Mouse (Mus musculus): ENCODE data around the gene Tcea3. TPM values are rescaled to one million over a fixed set of nuclear protein-coding genes. Genes with fewer than 3 reads are reported as not detected.

Tcea3 gene
- total RNA-seq, 1 experiment, result 75.1 TPM

DNA sequence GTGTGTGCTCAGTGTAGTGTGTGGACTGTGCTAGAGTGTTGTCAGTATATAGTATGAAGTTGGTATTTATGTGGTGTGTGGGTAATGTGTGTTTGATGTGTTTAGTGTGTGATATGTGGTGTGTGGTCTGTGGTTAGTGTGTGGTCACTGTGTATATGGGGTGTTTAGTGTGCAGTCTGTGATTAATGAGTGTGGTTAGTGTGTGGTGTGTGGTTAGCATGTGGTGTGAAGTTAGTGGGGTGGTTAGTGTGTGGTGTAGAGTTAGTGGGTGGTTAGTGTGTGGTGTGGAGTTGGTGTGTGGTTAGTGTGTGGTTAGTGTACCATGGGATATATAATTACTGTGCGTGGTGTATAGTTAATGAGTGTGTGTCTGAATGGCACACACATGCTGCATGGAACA lies 21.4 kb downstream of the Tcea3 start:
- Histone ChIP-seq H3K4me3 (ENCODE audit: insufficient read depth in 1 of 2, low read depth in 1 of 2, low read length in 2 of 2, poor library complexity in 1 of 2, severe bottlenecking in 1 of 2) (no peak overlapping the region), H3K9ac (ENCODE audit: insufficient read depth, low read depth, low read length, poor library complexity, severe bottlenecking) (no peak overlapping the region), H3K27ac (ENCODE audit: insufficient read depth, low read depth, low read length, poor library complexity, severe bottlenecking) (no peak overlapping the region), H3K36me3 (ENCODE audit: control insufficient read depth, insufficient read depth, low read length, poor library complexity, severe bottlenecking) (peaks cover 49% of the 10 kb centered on the region), H3K9me3 (ENCODE audit: control insufficient read depth, insufficient read depth, low read depth, low read length) (no peaks in the 10 kb centered on the region), H3K4me1 (ENCODE audit: control insufficient read depth in 2 of 2, insufficient read depth in 2 of 2, low read length in 2 of 2, poor library complexity in 1 of 2) (no peaks in the 10 kb centered on the region)
- in situ Hi-C loops (cut with MboI; ENCODE audit: low sequenced_read_pairs in 2 of 2, unreplicated experiment in 2 of 2), result no loop called here
- TF ChIP-seq CHD2 (IDR thresholded peaks at IDR 0.05; ENCODE audit: low read depth, low read length), result no peak
- no peak for TF ChIP-seq MAFK (IDR thresholded peaks at IDR 0.05; ENCODE audit: insufficient read depth, low read depth, low read length)
- no peak for TF ChIP-seq HCFC1 (IDR thresholded peaks at IDR 0.05; ENCODE audit: borderline replicate concordance, insufficient read depth, low read length)
- no peak for TF ChIP-seq ZC3H11A (IDR thresholded peaks at IDR 0.05; ENCODE audit: borderline replicate concordance, low read depth, low read length)
- no peak for TF ChIP-seq ZNF384 (IDR thresholded peaks at IDR 0.05; ENCODE audit: low read depth, low read length)
- DNase-seq (ENCODE audit: low read depth, low spot score), result no peak

DNA sequence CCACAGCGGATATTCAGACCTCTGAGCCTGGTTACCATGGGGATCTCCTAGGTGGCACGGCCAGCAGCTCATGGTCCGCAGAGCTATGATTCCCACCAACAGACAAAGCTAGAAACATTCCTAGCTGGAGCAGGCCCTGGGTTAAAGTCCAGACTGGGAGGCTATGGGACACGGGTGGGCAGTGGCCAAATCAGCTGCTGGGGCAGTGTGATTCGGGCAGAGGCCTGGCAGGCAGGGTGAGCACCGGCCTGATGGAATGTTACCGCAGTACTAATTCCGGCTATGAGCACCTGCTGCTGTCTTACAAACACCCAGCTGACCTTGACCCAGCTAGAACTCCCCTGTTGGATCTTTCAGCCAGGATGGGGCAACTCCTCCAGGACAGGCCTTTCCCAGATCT lies 23.1 kb downstream of the Tcea3 start:
- no peak for DNase-seq (ENCODE audit: low read depth, low spot score)
- Histone ChIP-seq H3K9ac (ENCODE audit: insufficient read depth, low read depth, low read length, poor library complexity, severe bottlenecking) (no peak overlapping the region), H3K4me3 (ENCODE audit: insufficient read depth in 1 of 2, low read depth in 1 of 2, low read length in 2 of 2, poor library complexity in 1 of 2, severe bottlenecking in 1 of 2) (no peak overlapping the region), H3K27ac (ENCODE audit: insufficient read depth, low read depth, low read length, poor library complexity, severe bottlenecking) (no peak overlapping the region), H3K9me3 (ENCODE audit: control insufficient read depth, insufficient read depth, low read depth, low read length) (no peaks in the 10 kb centered on the region), H3K4me1 (ENCODE audit: control insufficient read depth in 2 of 2, insufficient read depth in 2 of 2, low read length in 2 of 2, poor library complexity in 1 of 2) (no peaks in the 10 kb centered on the region), H3K36me3 (ENCODE audit: control insufficient read depth, insufficient read depth, low read length, poor library complexity, severe bottlenecking) (peaks cover 57% of the 10 kb centered on the region)
- in situ Hi-C loops (cut with MboI; ENCODE audit: low sequenced_read_pairs in 2 of 2, unreplicated experiment in 2 of 2), result no loop called here
- TF ChIP-seq HCFC1 (IDR thresholded peaks at IDR 0.05; ENCODE audit: borderline replicate concordance, insufficient read depth, low read length), result no peak

DNA sequence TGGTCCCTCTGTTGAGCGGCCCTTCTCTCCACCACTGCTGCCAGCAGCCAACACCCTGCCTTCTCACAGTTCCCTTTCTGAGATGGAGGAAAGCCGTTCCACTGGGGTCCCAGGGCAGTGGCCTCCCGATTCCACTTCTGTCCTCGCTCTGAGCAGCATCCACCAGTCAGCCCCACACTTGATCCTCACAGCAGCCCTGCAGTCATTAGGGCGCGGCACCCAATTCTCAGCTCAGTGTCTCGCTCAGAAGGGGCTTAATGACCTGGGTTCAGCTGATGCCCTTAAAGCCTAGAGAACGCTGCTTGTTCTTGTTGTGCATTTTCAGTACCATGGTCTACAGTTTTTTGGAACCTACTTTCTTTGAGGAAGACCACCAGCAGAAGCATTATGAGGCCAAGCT lies 33.6 kb downstream of the Tcea3 start:
- no peak overlapping the region for H3K9ac ChIP-seq (ENCODE audit: insufficient read depth, low read depth, low read length, poor library complexity, severe bottlenecking)
- H3K4me1 ChIP-seq (ENCODE audit: control insufficient read depth in 2 of 2, insufficient read depth in 2 of 2, low read length in 2 of 2, poor library complexity in 1 of 2), result peaks cover 0 to 9% of the 10 kb centered on the region in 2 experiments; a peak in 2 of 4 replicates
- in situ Hi-C loops (cut with MboI; ENCODE audit: low sequenced_read_pairs in 2 of 2, unreplicated experiment in 2 of 2), result no loop called here
- no peaks in the 10 kb centered on the region for H3K9me3 ChIP-seq (ENCODE audit: control insufficient read depth, insufficient read depth, low read depth, low read length)
- H3K27ac ChIP-seq (ENCODE audit: insufficient read depth, low read depth, low read length, poor library complexity, severe bottlenecking), result no peak overlapping the region
- no peak for DNase-seq (ENCODE audit: low read depth, low spot score)
- no peak for TF ChIP-seq CHD2 (IDR thresholded peaks at IDR 0.05; ENCODE audit: low read depth, low read length)
- peaks cover 5% of the 10 kb centered on the region for H3K36me3 ChIP-seq (ENCODE audit: control insufficient read depth, insufficient read depth, low read length, poor library complexity, severe bottlenecking)
- H3K4me3 ChIP-seq (ENCODE audit: insufficient read depth in 1 of 2, low read depth in 1 of 2, low read length in 2 of 2, poor library complexity in 1 of 2, severe bottlenecking in 1 of 2), result no peak overlapping the region

DNA sequence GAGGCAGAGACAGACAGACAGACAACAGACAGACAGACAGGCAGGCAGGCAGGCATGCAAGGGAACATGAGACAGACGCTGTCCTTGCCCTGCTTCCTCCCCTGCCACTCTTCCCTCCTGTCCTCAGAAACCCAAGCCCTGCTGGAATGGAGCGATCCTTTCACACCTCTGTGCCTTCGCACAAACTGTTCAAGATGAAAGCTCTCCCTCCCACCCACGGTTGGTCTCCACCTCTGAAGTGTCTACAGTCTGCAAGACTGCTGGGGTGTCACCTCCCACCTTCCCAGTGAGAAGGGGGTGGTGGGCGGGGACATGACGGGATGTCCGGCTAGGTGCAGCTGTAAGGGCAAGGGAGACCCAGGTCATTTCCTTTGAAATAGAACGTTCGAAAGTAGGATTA lies 34.1 kb downstream of the Tcea3 start:
- in situ Hi-C loops (cut with MboI; ENCODE audit: low sequenced_read_pairs in 2 of 2, unreplicated experiment in 2 of 2), result no loop called here
- H3K27ac ChIP-seq (ENCODE audit: insufficient read depth, low read depth, low read length, poor library complexity, severe bottlenecking), result no peak overlapping the region
- H3K9me3 ChIP-seq (ENCODE audit: control insufficient read depth, insufficient read depth, low read depth, low read length), result no peaks in the 10 kb centered on the region
- no peak for DNase-seq (ENCODE audit: low read depth, low spot score)
- H3K4me1 ChIP-seq (ENCODE audit: control insufficient read depth in 2 of 2, insufficient read depth in 2 of 2, low read length in 2 of 2, poor library complexity in 1 of 2), result peaks cover 0 to 6% of the 10 kb centered on the region in 2 experiments; a peak in 2 of 4 replicates
- H3K4me3 ChIP-seq (ENCODE audit: insufficient read depth in 1 of 2, low read depth in 1 of 2, low read length in 2 of 2, poor library complexity in 1 of 2, severe bottlenecking in 1 of 2), result no peak overlapping the region
- peaks cover under 1% of the 10 kb centered on the region for H3K36me3 ChIP-seq (ENCODE audit: control insufficient read depth, insufficient read depth, low read length, poor library complexity, severe bottlenecking)
- TF ChIP-seq HCFC1 (IDR thresholded peaks at IDR 0.05; ENCODE audit: borderline replicate concordance, insufficient read depth, low read length), result no peak
- no peak for TF ChIP-seq CHD2 (IDR thresholded peaks at IDR 0.05; ENCODE audit: low read depth, low read length)
- TF ChIP-seq ZC3H11A (IDR thresholded peaks at IDR 0.05; ENCODE audit: borderline replicate concordance, low read depth, low read length), result no peak
- no peak for TF ChIP-seq MAFK (IDR thresholded peaks at IDR 0.05; ENCODE audit: insufficient read depth, low read depth, low read length)
- TF ChIP-seq ZNF384 (IDR thresholded peaks at IDR 0.05; ENCODE audit: low read depth, low read length), result no peak
- no peak overlapping the region for H3K9ac ChIP-seq (ENCODE audit: insufficient read depth, low read depth, low read length, poor library complexity, severe bottlenecking)

DNA sequence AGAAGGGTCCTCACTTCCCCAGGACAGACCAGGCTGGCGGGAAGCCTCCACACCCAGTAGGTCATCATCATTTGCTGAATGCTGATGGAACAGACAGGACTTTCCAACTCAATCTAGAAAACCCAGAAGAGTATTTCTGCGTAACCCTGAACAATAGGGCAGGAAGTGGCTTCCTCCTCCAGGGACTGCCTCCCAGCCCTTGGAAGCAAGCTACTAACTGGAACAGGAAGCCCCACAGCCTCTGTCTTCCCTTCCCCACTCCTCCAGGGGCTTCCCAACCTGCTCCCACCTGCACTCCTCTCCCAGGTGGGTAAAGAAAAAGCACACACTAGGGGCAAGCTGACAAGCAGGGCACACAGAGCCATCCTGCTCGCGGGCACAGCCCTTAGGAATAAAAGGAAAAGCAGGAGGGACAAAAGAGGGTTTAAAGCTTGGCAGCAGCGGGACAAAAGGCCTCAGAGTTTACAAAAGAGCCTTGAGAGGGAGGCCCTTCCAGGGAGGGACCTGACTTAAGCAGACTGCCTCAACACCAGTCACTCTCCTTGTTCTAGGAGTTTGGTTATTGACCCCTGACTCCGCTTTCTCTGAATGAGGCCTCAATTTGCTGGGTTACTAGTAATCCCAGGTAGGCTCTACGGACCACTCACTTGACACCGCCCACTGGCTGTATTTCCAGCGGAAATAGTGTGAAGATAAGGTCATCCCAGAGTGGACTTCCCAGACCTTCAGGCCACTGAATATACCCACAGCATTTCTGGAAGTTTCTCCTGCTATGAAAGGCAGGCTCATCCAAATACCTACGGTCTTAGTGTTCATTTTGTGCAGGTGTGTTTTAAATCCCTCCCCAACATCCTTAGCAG lies 35.3 kb downstream of the Tcea3 start:
- no peak for TF ChIP-seq ZC3H11A (IDR thresholded peaks at IDR 0.05; ENCODE audit: borderline replicate concordance, low read depth, low read length)
- no peak for TF ChIP-seq MAFK (IDR thresholded peaks at IDR 0.05; ENCODE audit: insufficient read depth, low read depth, low read length)
- TF ChIP-seq ZNF384 (IDR thresholded peaks at IDR 0.05; ENCODE audit: low read depth, low read length), result no peak
- TF ChIP-seq CHD2 (IDR thresholded peaks at IDR 0.05; ENCODE audit: low read depth, low read length), result no peak
- no peak for TF ChIP-seq HCFC1 (IDR thresholded peaks at IDR 0.05; ENCODE audit: borderline replicate concordance, insufficient read depth, low read length)
- Histone ChIP-seq H3K9ac (ENCODE audit: insufficient read depth, low read depth, low read length, poor library complexity, severe bottlenecking) (no peak overlapping the region), H3K9me3 (ENCODE audit: control insufficient read depth, insufficient read depth, low read depth, low read length) (no peaks in the 10 kb centered on the region), H3K27ac (ENCODE audit: insufficient read depth, low read depth, low read length, poor library complexity, severe bottlenecking) (no peak overlapping the region), H3K36me3 (ENCODE audit: control insufficient read depth, insufficient read depth, low read length, poor library complexity, severe bottlenecking) (no peaks in the 10 kb centered on the region), H3K4me3 (ENCODE audit: insufficient read depth in 1 of 2, low read depth in 1 of 2, low read length in 2 of 2, poor library complexity in 1 of 2, severe bottlenecking in 1 of 2) (no peak overlapping the region), H3K4me1 (ENCODE audit: control insufficient read depth in 2 of 2, insufficient read depth in 2 of 2, low read length in 2 of 2, poor library complexity in 1 of 2) (peaks cover 0 to 6% of the 10 kb centered on the region in 2 experiments; a peak in 2 of 4 replicates)
- in situ Hi-C loops (cut with MboI; ENCODE audit: low sequenced_read_pairs in 2 of 2, unreplicated experiment in 2 of 2), result no loop called here
- no peak for DNase-seq (ENCODE audit: low read depth, low spot score)
